Mouse (Mus musculus) neutrophil, adult 65 days (primary cell): Measurements from ENCODE around the gene Olfr703. TPM values are rescaled to one million over a fixed set of nuclear protein-coding genes. Genes with fewer than 3 reads are reported as not detected.

Source experiments
- total RNA-seq: library from RNA; stranded (reverse); gene quantifications from 2 replicates; pipeline ENCODE4 v1.2.4, GENCODE M21; 2023

Gene Olfr703
- total RNA-seq: not detected in 2 replicates

DNA sequence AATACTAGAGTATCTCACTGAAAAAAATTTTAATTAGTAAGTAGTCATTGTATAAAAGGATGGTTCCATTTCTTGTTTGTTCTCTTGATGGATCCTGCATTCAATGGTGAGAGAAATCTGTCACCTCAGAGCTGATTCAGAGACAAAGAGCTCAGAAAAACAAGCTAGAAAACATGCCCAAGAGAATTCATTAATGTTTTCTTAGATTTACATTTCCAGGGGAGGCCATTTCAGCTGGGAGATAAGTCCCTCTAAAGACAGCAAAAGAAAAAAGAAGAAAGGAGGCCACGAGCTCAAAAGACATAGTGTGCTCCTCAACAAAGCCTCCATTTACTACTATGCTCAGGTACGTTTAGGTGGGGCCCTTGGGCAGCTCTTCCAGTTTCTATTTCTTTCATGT, at the start of gene Olfr703:
TSS of gene Olfr703 (plus strand) at position 301 of the 400 bp plus-strand sequence.

DNA sequence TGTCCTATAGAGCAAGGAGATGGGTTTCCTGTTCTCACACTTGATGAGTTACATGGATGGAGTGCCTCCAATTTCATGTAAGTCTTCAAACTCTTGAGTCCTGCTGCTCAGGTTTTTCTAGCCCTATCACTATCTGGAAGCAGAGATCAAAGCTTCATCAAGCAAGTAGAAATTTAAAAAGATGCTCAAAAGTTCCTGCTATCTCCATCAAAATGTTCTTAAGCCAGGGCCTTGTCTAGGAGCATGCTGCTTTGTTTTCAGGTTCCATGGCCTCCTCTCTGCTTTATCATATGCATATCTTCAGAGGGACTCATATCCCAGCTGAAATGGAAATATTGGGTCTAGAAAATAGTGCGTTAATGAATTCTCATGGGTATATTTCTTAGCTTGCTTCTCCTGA, 34.4 kb upstream of the Olfr703 start, which contains the start of gene Olfr700:
TSS of gene Olfr700 (minus strand) at position 101 of the 400 bp plus-strand sequence.

DNA sequence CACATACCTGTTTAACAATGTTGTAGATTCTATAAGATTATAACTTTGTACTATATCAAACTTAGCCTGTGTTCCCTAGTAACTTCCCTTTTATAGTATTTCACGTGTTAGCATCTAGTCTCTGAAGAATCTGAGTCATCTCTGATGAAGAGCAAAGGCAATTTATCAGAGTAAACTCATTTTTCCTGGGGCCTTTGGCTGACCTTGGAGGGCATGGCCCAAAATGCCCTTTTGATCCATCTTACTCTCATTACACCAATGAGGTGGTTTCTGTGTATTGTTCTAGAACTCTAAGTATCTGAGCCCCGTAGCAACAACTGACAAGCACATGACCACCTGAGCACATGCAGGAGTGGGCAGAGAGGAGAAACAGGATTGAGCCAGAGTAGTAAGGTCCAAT, 29.3 kb upstream of the Olfr703 start, which contains the start of gene Olfr701:
TSS of gene Olfr701 (plus strand) at position 301 of the 400 bp plus-strand sequence.

DNA sequence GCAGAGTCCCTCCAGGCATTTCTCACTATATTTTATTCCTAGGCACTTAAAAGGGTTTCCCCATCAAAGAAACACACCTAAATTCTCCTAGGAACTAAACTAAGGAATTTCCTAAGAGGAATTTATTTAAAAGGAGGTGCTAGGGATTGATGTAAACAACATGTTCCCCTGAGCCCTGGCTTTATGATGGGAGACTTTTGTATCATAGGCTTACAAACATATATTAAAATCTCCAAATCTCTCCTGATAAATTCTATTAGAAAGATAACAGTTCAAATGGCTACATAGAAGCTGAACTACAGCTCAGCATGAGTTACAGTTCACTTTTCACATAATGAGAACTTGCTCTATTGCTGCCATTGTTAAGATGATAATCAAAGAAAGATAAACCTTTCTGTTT, 9.4 kb upstream of the Olfr703 start, which contains the start of gene Olfr702:
TSS of gene Olfr702 (minus strand) at position 101 of the 400 bp plus-strand sequence.

DNA sequence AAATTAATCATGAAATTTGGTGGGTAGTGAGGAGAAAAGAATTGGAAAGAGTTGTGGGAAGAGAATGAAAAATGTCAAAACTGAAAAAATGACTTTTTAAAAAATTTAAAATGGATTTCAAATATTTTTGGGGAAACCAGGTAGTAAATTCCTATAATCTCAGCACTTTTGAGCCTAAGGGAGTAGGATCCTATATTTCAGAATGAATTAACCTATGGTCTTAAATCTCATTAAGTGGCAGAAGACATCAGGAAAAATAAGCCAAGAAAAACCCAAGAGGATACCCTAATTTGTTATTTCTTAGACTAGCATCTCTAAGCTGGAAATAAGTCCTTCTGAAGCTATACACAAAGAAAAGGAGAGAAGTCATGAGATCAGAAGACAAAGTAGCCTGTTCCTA, 19.7 kb downstream of the Olfr703 start, which contains the start of gene Olfr704:
TSS of gene Olfr704 (plus strand) at position 301 of the 400 bp plus-strand sequence.

DNA sequence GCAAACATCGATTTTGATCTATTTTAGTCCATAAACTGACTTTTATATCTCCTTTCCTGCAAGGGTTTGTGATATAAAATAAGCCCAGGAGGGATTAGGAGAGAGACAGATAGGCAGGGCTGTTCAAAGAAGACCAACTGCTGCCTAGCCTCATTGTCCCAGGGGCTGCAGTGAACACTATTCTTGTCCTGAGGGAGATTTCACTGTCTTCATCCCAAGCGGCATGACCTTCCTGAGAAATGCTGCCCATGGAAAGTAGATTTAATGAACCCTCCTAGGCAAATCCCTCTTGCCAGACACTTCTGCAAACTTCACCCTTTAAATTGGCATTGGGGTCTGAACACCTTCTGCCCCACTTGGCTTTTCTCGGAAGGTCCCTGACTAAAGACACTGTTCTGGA, 33.6 kb downstream of the Olfr703 start, which contains the start of gene Olfr705:
TSS of gene Olfr705 (minus strand) at position 101 of the 400 bp plus-strand sequence.

DNA sequence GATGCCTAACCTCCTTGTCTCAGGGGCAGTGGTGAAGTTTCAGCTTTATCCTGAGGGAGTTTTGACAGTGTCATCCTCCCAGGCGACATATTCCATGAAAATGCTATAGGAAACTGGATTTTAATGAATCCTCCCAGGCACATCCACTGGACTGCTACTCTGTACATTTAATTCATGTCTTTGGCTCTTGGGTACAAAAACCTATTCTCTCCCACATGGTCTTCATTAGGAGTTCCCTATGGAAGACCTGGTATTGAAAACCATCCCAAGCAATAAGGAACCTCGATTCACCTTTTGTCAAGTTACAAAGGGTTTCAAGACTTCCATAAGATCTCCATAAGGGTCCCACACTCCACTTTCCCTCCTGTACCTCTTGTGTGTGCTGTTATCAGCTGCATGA, 44.9 kb downstream of the Olfr703 start, which contains the start of gene Olfr706:
TSS of gene Olfr706 (minus strand) at position 101 of the 400 bp plus-strand sequence.

Other genes with a start within 250 kb of the Olfr703 start
- gene Olfr693, start 162.8 kb upstream of the Olfr703 start, total RNA-seq: not detected in 2 replicates
- not detected in 2 replicates for gene Olfr694, start 151.5 kb upstream of the Olfr703 start, total RNA-seq
- gene Olfr695, start 127.0 kb upstream of the Olfr703 start, total RNA-seq: not detected in 2 replicates
- not detected in 2 replicates for gene Olfr697, start 100.9 kb upstream of the Olfr703 start, total RNA-seq
- not detected in 2 replicates for gene Olfr698, start 88.0 kb upstream of the Olfr703 start, total RNA-seq
- not detected in 2 replicates for gene Olfr699, start 50.2 kb upstream of the Olfr703 start, total RNA-seq
- not detected in 2 replicates for gene Olfr700, start 34.5 kb upstream of the Olfr703 start, total RNA-seq
- not detected in 2 replicates for gene Olfr701, start 29.2 kb upstream of the Olfr703 start, total RNA-seq
- gene Olfr702, start 9.5 kb upstream of the Olfr703 start, total RNA-seq: not detected in 2 replicates
- gene Olfr704, start 19.8 kb downstream of the Olfr703 start, total RNA-seq: not detected in 2 replicates
- gene Olfr705, start 33.5 kb downstream of the Olfr703 start, total RNA-seq: not detected in 2 replicates
- gene Olfr706, start 44.8 kb downstream of the Olfr703 start, total RNA-seq: not detected in 2 replicates
- not detected in 2 replicates for gene Olfr707, start 57.9 kb downstream of the Olfr703 start, total RNA-seq
- not detected in 2 replicates for gene Olfr1532-ps1, start 64.6 kb downstream of the Olfr703 start, total RNA-seq
- gene Olfr709-ps1, start 88.9 kb downstream of the Olfr703 start, total RNA-seq: 0.09 TPM in 1 of 2 replicates, not detected in the other
- gene Olfr710, start 105.0 kb downstream of the Olfr703 start, total RNA-seq: not detected in 2 replicates
- gene Olfr6, start 120.6 kb downstream of the Olfr703 start, total RNA-seq: not detected in 2 replicates
- not detected in 2 replicates for gene Olfr711, start 132.1 kb downstream of the Olfr703 start, total RNA-seq
- gene Olfr2, start 162.7 kb downstream of the Olfr703 start, total RNA-seq: not detected in 2 replicates
- not detected in 2 replicates for gene Olfr713, start 187.8 kb downstream of the Olfr703 start, total RNA-seq
- gene Olfr714, start 227.6 kb downstream of the Olfr703 start, total RNA-seq: not detected in 2 replicates
- not detected in 2 replicates for gene Olfr17, start 249.9 kb downstream of the Olfr703 start, total RNA-seq